Mouse (Mus musculus) midbrain, embryonic 16.5 days (tissue): ENCODE data around the gene Lin28a. TPM values are rescaled to one million over a fixed set of nuclear protein-coding genes. Genes with fewer than 3 reads are reported as not detected.

Source experiments
- ATAC-seq: fragments of 200-750 bp; cut with Nextera tagmentation; 2 replicates; pipeline ENCODE4 v1.8.0; 2017; ENCODE audit warnings: moderate TSS enrichment
- H3K27ac ChIP-seq: fragments of 300-500 bp; sonication (generic); 2 replicates; pipeline ENCODE4 v1.5.1; 2014; ENCODE audit warnings: mild to moderate bottlenecking, low read length, mixed read lengths
- H3K27me3 ChIP-seq: fragments of 300-500 bp; sonication (generic); 2 replicates; pipeline ENCODE4 v1.6.1; 2014; ENCODE audit warnings: low read depth, low read length, mixed read lengths; ENCODE audit not compliant: control insufficient read depth, insufficient read depth
- H3K36me3 ChIP-seq: fragments of 300-500 bp; sonication (generic); 2 replicates; pipeline ENCODE4 v1.6.1; 2014; ENCODE audit warnings: mild to moderate bottlenecking, low read length, moderate library complexity, mixed read lengths; ENCODE audit not compliant: control insufficient read depth, insufficient read depth
- H3K4me1 ChIP-seq: fragments of 300-500 bp; sonication (generic); 2 replicates; pipeline ENCODE4 v1.6.1; 2014; ENCODE audit warnings: mild to moderate bottlenecking, low read length, mixed read lengths; ENCODE audit not compliant: control insufficient read depth, insufficient read depth
- H3K4me2 ChIP-seq: fragments of 300-500 bp; sonication (generic); 2 replicates; pipeline ENCODE4 v1.6.1; 2014; ENCODE audit warnings: mild to moderate bottlenecking, low read length, mixed read lengths
- H3K4me3 ChIP-seq: fragments of 300-500 bp; sonication (generic); 2 replicates; pipeline ENCODE4 v1.5.1; 2014; ENCODE audit warnings: low read depth, mild to moderate bottlenecking, low read length, moderate library complexity, mixed read lengths
- H3K9ac ChIP-seq: fragments of 300-500 bp; sonication (generic); 2 replicates; pipeline ENCODE4 v1.6.1; 2014; ENCODE audit warnings: low read depth, low read length, mixed read lengths
- H3K9me3 ChIP-seq: fragments of 300-500 bp; sonication (generic); replicated peaks from 2 replicates; pipeline ENCODE4 v1.6.1; 2014; ENCODE audit warnings: mild to moderate bottlenecking, low read length, mixed read lengths; ENCODE audit not compliant: control insufficient read depth, poor library complexity, severe bottlenecking
- WGBS: fragments of 180-500 bp; shearing (Covaris S2); extraction: QIAGEN DNeasy Blood & Tissue Kit; methylation state at CpG from one replicate; pipeline ENCODE4 v1.1.7; 2014; 5-methylcytosine and 5-hydroxymethylcytosine counted together
- polyA plus RNA-seq: library from polyadenylated mRNA; unstranded; fragments of >200 nt; fragmentation: Nextera tagmentation; extraction: Ambion mirVana; gene quantifications from 2 replicates; pipeline ENCODE4 v1.2.1, GENCODE M21; 2015

Lin28a gene
- polyA plus RNA-seq, 1 experiment from 2014 or later, result 0.44 TPM

GRCm38 (mm10) chr4:134012858-134013528, 5.6 kb downstream of the Lin28a start:
- Histone ChIP-seq H3K27ac (no peak overlapping the region), H3K4me3 (no peak overlapping the region), H3K36me3 (no peaks in the 10 kb centered on the region), H3K9ac (no peak overlapping the region), H3K27me3 (peaks cover 10% of the 10 kb centered on the region; the same call in 1 of the 2 replicates), H3K9me3 (no peaks in the 10 kb centered on the region), H3K4me2 (no peak overlapping the region), H3K4me1 (peaks cover 10% of the 10 kb centered on the region)
- 46% methylated on average over 12 of the region's 12 CpGs for WGBS
- ATAC-seq, result 0 out of 2 replicates have a peak, but pooled peaks have one; percentile 28

GRCm38 (mm10) chr4:134011450-134012414, 6.9 kb downstream of the Lin28a start:
- Histone ChIP-seq H3K4me2 (no peak overlapping the region), H3K4me1 (no peaks in the 10 kb centered on the region), H3K27me3 (0 out of 2 replicates have a peak, but pooled peaks cover 3% of the 10 kb centered on the region), H3K9ac (no peak overlapping the region), H3K4me3 (no peak overlapping the region), H3K27ac (no peak overlapping the region), H3K9me3 (no peaks in the 10 kb centered on the region), H3K36me3 (no peaks in the 10 kb centered on the region)
- WGBS, result 5% methylated on average over 16 of the region's 16 CpGs
- no peak for ATAC-seq

GRCm38 (mm10) chr4:134009709-134010108, 8.9 kb downstream of the Lin28a start:
- Histone ChIP-seq H3K4me1 (no peaks in the 10 kb centered on the region), H3K36me3 (no peaks in the 10 kb centered on the region), H3K9me3 (no peaks in the 10 kb centered on the region), H3K27ac (no peak overlapping the region), H3K9ac (no peak overlapping the region), H3K4me2 (no peak overlapping the region), H3K27me3 (0 out of 2 replicates have a peak, but pooled peaks cover 3% of the 10 kb centered on the region), H3K4me3 (no peak overlapping the region)
- no peak for ATAC-seq
- 59% methylated on average over 6 of the region's 6 CpGs for WGBS

- 97% methylated on average over 3 of the region's 3 CpGs for WGBS
- no peak overlapping the region for H3K4me2 ChIP-seq
- no peak for ATAC-seq
Observed at GRCm38 (mm10) chr4:134006845-134007244, 11.8 kb downstream of the Lin28a start.

GRCm38 (mm10) chr4:134005581-134006358, 12.9 kb downstream of the Lin28a start:
- Histone ChIP-seq H3K4me3 (no peak overlapping the region), H3K4me1 (peaks cover 2% of the 10 kb centered on the region; the same call in 1 of the 2 replicates), H3K27me3 (no peaks in the 10 kb centered on the region), H3K9me3 (no peaks in the 10 kb centered on the region), H3K36me3 (no peaks in the 10 kb centered on the region), H3K9ac (no peak overlapping the region), H3K4me2 (no peak overlapping the region), H3K27ac (no peak overlapping the region)
- no peak for ATAC-seq
- 69% methylated on average over 12 of the region's 12 CpGs for WGBS

More at GRCm38 (mm10) chr4:134006845-134007244, 11.8 kb downstream of the Lin28a start:
- Histone ChIP-seq H3K27me3 (0 out of 2 replicates have a peak, but pooled peaks cover 3% of the 10 kb centered on the region), H3K27ac (no peak overlapping the region), H3K4me3 (no peak overlapping the region), H3K9me3 (no peaks in the 10 kb centered on the region), H3K9ac (no peak overlapping the region), H3K36me3 (no peaks in the 10 kb centered on the region), H3K4me1 (no peaks in the 10 kb centered on the region)

- WGBS, result 9% methylated on average over 5 of the region's 5 CpGs
- no peak for ATAC-seq
Observed at GRCm38 (mm10) chr4:134002903-134003302, 15.7 kb downstream of the Lin28a start.

GRCm38 (mm10) chr4:134002246-134002645, 16.4 kb downstream of the Lin28a start:
- WGBS, result 16% methylated on average over 4 of the region's 4 CpGs
- ATAC-seq, result no peak
- no peak overlapping the region for H3K4me3 ChIP-seq
- H3K27ac ChIP-seq, result no peak overlapping the region
- no peaks in the 10 kb centered on the region for H3K9me3 ChIP-seq
- no peak overlapping the region for H3K9ac ChIP-seq
- no peaks in the 10 kb centered on the region for H3K27me3 ChIP-seq
- H3K4me2 ChIP-seq, result no peak overlapping the region
- peaks cover 11% of the 10 kb centered on the region for H3K4me1 ChIP-seq
- no peaks in the 10 kb centered on the region for H3K36me3 ChIP-seq

More at GRCm38 (mm10) chr4:134002903-134003302, 15.7 kb downstream of the Lin28a start:
- H3K4me2 ChIP-seq, result no peak overlapping the region
- no peaks in the 10 kb centered on the region for H3K9me3 ChIP-seq
- no peak overlapping the region for H3K4me3 ChIP-seq
- peaks cover 11% of the 10 kb centered on the region for H3K4me1 ChIP-seq
- no peak overlapping the region for H3K9ac ChIP-seq
- no peaks in the 10 kb centered on the region for H3K36me3 ChIP-seq
- H3K27ac ChIP-seq, result no peak overlapping the region
- no peaks in the 10 kb centered on the region for H3K27me3 ChIP-seq

GRCm38 (mm10) chr4:134001710-134002109, 16.9 kb downstream of the Lin28a start:
- no peaks in the 10 kb centered on the region for H3K36me3 ChIP-seq
- no peak overlapping the region for H3K27ac ChIP-seq
- ATAC-seq, result no peak
- no peaks in the 10 kb centered on the region for H3K27me3 ChIP-seq
- WGBS, result 50% methylated on average over 10 of the region's 10 CpGs
- no peak overlapping the region for H3K4me3 ChIP-seq
- H3K4me1 ChIP-seq, result peaks cover 11% of the 10 kb centered on the region
- H3K4me2 ChIP-seq, result no peak overlapping the region
- H3K9me3 ChIP-seq, result no peaks in the 10 kb centered on the region
- H3K9ac ChIP-seq, result no peak overlapping the region
